Mouse (Mus musculus) CH12.LX (cell line): ENCODE data around the gene Spdef. TPM values are rescaled to one million over a fixed set of nuclear protein-coding genes. Genes with fewer than 3 reads are reported as not detected.

Experiments
- DNase-seq: peaks from one replicate; pipeline ENCODE4 v3.0.0-alpha.2; 2013; ENCODE audit errors: extremely low read depth
- H3K27ac ChIP-seq: 2 replicates; pipeline ENCODE4 v1.5.1; 2012; ENCODE audit warnings: low read depth, mild to moderate bottlenecking, control low read depth, moderate library complexity; ENCODE audit not compliant: insufficient read depth
- H3K27me3 ChIP-seq: replicated peaks from 2 replicates; pipeline ENCODE3; 2012; ENCODE audit warnings: inconsistent platforms
- H3K36me3 ChIP-seq, 2 experiments: replicated peaks in 1 of 2; 2 replicates each; pipeline versions ENCODE3 to v1.6.1; 2012; ENCODE audit warnings: inconsistent platforms in 1 of 2, low read length in 1 of 2, mild to moderate bottlenecking in 1 of 2, mixed read lengths in 1 of 2, moderate library complexity in 1 of 2; ENCODE audit not compliant: control insufficient read depth in 1 of 2, insufficient read depth in 1 of 2
- H3K4me1 ChIP-seq, 2 experiments: 2 replicates each; pipeline ENCODE4 v1.6.1; 2012; ENCODE audit warnings: inconsistent platforms in 1 of 2, moderate library complexity in 1 of 2; ENCODE audit not compliant: insufficient read depth in 2 of 2, control insufficient read depth in 1 of 2
- H3K4me2 ChIP-seq: 2 replicates; pipeline ENCODE4 v1.6.1; 2012; ENCODE audit warnings: low read depth, mild to moderate bottlenecking, control low read depth; ENCODE audit not compliant: poor library complexity, insufficient read depth, severe bottlenecking
- H3K4me3 ChIP-seq, 3 experiments: fragments of 150-350 bp in 1 of 3; sonication (generic) in 1 of 3; replicated peaks in 1 of 3; 2 replicates each; pipeline versions ENCODE3 to v1.5.1; 2011 to 2012; ENCODE audit warnings: low read depth in 2 of 3, low read length in 2 of 3, mild to moderate bottlenecking in 2 of 3, moderate library complexity in 2 of 3, control low read depth in 1 of 3, improper control_type of control experiment in 1 of 3, inconsistent platforms in 1 of 3, mixed read lengths in 1 of 3; ENCODE audit not compliant: poor library complexity in 1 of 3
- H3K79me2 ChIP-seq: replicated peaks from 2 replicates; pipeline ENCODE4 v1.6.1; 2012; ENCODE audit warnings: mild to moderate bottlenecking, moderate library complexity; ENCODE audit not compliant: control insufficient read depth, poor library complexity, insufficient read depth, severe bottlenecking; ENCODE audit errors: extremely low read depth
- H3K9ac ChIP-seq: 2 replicates; pipeline ENCODE4 v1.6.1; 2012; ENCODE audit warnings: low read depth, mild to moderate bottlenecking, control low read depth, moderate library complexity; ENCODE audit not compliant: insufficient read depth
- H3K9me3 ChIP-seq: replicated peaks from 2 replicates; pipeline ENCODE3; 2012; ENCODE audit warnings: low read length, inconsistent platforms, mixed read lengths
- CHD1 ChIP-seq: IDR thresholded peaks from 2 replicates; pipeline ENCODE4 v1.6.1; 2012; ENCODE audit warnings: low read depth, low read length, improper control_type of control experiment, inconsistent platforms
- CHD2 ChIP-seq: IDR thresholded peaks from 2 replicates; pipeline ENCODE4 v1.6.1; 2011; ENCODE audit warnings: low read length, improper control_type of control experiment
- CTCF ChIP-seq, 2 experiments: IDR thresholded peaks in 1 of 2; conservative IDR thresholded peaks in 1 of 2; 2 replicates each; pipeline ENCODE4 v1.5.1; 2011 to 2012; ENCODE audit warnings: low read depth in 2 of 2, low read length in 2 of 2, improper control_type of control experiment in 1 of 2, inconsistent platforms in 1 of 2, mild to moderate bottlenecking in 1 of 2, moderate library complexity in 1 of 2
- HCFC1 ChIP-seq: IDR thresholded peaks from 2 replicates; pipeline ENCODE4 v1.6.1; 2012; ENCODE audit warnings: low read depth, mild to moderate bottlenecking, inconsistent platforms, low read length, improper control_type of control experiment
- JUN ChIP-seq: IDR thresholded peaks from 2 replicates; pipeline ENCODE4 v1.6.1; 2011; ENCODE audit warnings: low read depth, mild to moderate bottlenecking, low read length, improper control_type of control experiment, moderate library complexity; ENCODE audit not compliant: insufficient read depth
- JUND ChIP-seq: conservative IDR thresholded peaks from 2 replicates; pipeline ENCODE4 v1.6.1; 2011; ENCODE audit warnings: low read depth, low read length, improper control_type of control experiment
- MAX ChIP-seq: IDR thresholded peaks from 2 replicates; pipeline ENCODE4 v1.6.1; 2011; ENCODE audit warnings: low read length, improper control_type of control experiment
- MEF2A ChIP-seq: IDR thresholded peaks from 2 replicates; pipeline ENCODE4 v1.6.1; 2014; ENCODE audit warnings: low read depth, mild to moderate bottlenecking, inconsistent platforms, low read length, improper control_type of control experiment, borderline replicate concordance
- MYC ChIP-seq: IDR thresholded peaks from 2 replicates; pipeline ENCODE4 v1.6.1; 2011; ENCODE audit warnings: low read depth, mild to moderate bottlenecking, improper control_type of control experiment, low read length
- SIN3A ChIP-seq: IDR thresholded peaks from 2 replicates; pipeline ENCODE4 v1.6.1; 2012; ENCODE audit warnings: low read length, improper control_type of control experiment, inconsistent platforms
- SMC3 ChIP-seq: IDR thresholded peaks from 2 replicates; pipeline ENCODE4 v1.6.1; 2011; ENCODE audit warnings: low read depth, low read length, improper control_type of control experiment
- USF1 ChIP-seq: IDR thresholded peaks from 2 replicates; pipeline ENCODE4 v1.6.1; 2014; ENCODE audit warnings: low read depth, mild to moderate bottlenecking, inconsistent platforms, low read length, improper control_type of control experiment
- ZC3H11A ChIP-seq: IDR thresholded peaks from 2 replicates; pipeline ENCODE4 v1.6.1; 2012; ENCODE audit warnings: low read depth, mild to moderate bottlenecking, inconsistent platforms, low read length, improper control_type of control experiment
- dilution Hi-C: fragments of 300-500 bp; cut with MboI; formaldehyde crosslinking; loops from 2 replicates; pipeline ENCODE4 v1.14.3; 2020; ENCODE audit warnings: low sequenced_read_pairs; ENCODE audit not compliant: extremely low pct_unique_long_range_greater_than_20kb, extremely low pct_ligation_motif_present
- in situ Hi-C: fragments of 300-500 bp; cut with MboI; formaldehyde crosslinking; loops from 3 replicates; pipeline ENCODE4 v1.14.3; 2019; ENCODE audit warnings: low sequenced_read_pairs, low pct_ligation_motif_present, low pct_unique_long_range_greater_than_20kb, mixed read lengths
- polyA plus RNA-seq: library from polyadenylated mRNA; unstranded; fragments of >175 nt; gene quantifications from 2 replicates; pipeline ENCODE4 v1.2.1, GENCODE M21; 2012; ENCODE audit warnings: low read depth; ENCODE audit not compliant: insufficient read length
- total RNA-seq, 2 experiments: library from RNA; depleted of rRNA; stranded (reverse); fragments of 300-350 nt in 1 of 2; fragments of >200 nt in 1 of 2; gene quantifications; 2 replicates each; pipeline ENCODE4 v1.2.3; 2012 to 2014

The Spdef gene
- total RNA-seq (2012; rRNA removed): not detected in 2 replicates
- not detected in 2 replicates for total RNA-seq (2014; rRNA removed)
- polyA plus RNA-seq: not detected in 2 replicates

DNA sequence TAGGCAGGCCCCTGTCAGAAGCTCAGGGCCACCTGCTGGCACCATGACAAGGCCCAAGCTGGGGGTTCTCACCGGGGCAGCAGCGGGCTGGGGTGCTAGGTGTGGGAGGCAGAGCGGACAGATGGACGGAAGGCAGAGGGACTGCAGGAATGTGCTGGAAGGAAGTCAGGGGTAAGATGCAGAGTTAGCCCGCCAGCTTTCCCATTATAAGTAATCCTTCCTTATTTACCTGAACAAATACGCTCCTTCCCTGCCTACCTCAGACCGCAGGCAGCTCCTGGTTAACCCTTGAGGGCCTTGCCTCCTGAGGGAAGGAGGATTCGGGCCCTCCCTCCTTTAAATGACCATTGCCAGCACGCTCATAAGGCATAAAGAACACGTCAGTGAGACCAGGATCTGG, at the start of gene Spdef:
Spdef (minus strand) TSS at position 186 of the 400 bp plus-strand sequence.
- Histone ChIP-seq H3K79me2 (no peaks in the 10 kb centered on the region), H3K27ac (no peak within 1 kb of the TSS), H3K9me3 (peaks cover 9% of the 10 kb centered on the region), H3K9ac (no peak within 1 kb of the TSS), H3K4me1 (peaks cover 3 to 16% of the 10 kb centered on the region in 2 experiments; a peak in 2 of 4 replicates), H3K4me3 (no peak within 1 kb of the TSS), H3K36me3 (no peaks in the 10 kb centered on the region), H3K27me3 (peaks cover 6% of the 10 kb centered on the region), H3K4me2 (no peak within 1 kb of the TSS)
- dilution Hi-C loops (no loop called here), in situ Hi-C loops (loop anchor here (10.0 kb wide), 1 partner anchor 74 kb away; the partner anchor contains the start of gene Pacsin1)
- no peak for TF ChIP-seq HCFC1
- no peak for TF ChIP-seq JUN
- TF ChIP-seq CHD1: no peak
- TF ChIP-seq SIN3A: no peak
- no peak for TF ChIP-seq CHD2
- no peak for TF ChIP-seq CTCF (conservative IDR thresholded peaks at IDR 0.05 in 1 of 2, IDR thresholded peaks at IDR 0.05 in 1 of 2; ENCODE audit: low read depth in 2 of 2, low read length in 2 of 2)
- TF ChIP-seq ZC3H11A: no peak
- TF ChIP-seq JUND: no peak
- no peak for DNase-seq

- peaks cover 19 to 84% of the 10 kb centered on the region in 2 experiments for H3K36me3 ChIP-seq
- no peak overlapping the region for H3K27ac ChIP-seq
- peaks cover 9 to 16% of the 10 kb centered on the region in 2 experiments for H3K4me1 ChIP-seq
- no peak for DNase-seq
- in situ Hi-C loops: no loop called here
- no peaks in the 10 kb centered on the region for H3K27me3 ChIP-seq
- no peak overlapping the region for H3K9ac ChIP-seq
- TF ChIP-seq SMC3: no peak
- dilution Hi-C loops: no loop called here
- no peak overlapping the region for H3K4me2 ChIP-seq
- H3K79me2 ChIP-seq: no peaks in the 10 kb centered on the region; the same call in 1 of the 2 replicates
- no peaks in the 10 kb centered on the region for H3K9me3 ChIP-seq
- H3K4me3 ChIP-seq: no peak overlapping the region
Measured at GRCm38 (mm10) chr17:27777823-27778222, 49.1 kb upstream of the Spdef start.

- dilution Hi-C loops (no loop called here), in situ Hi-C loops (no loop called here)
- Histone ChIP-seq H3K4me3 (no peak overlapping the region), H3K79me2 (no peaks in the 10 kb centered on the region; the same call in 1 of the 2 replicates), H3K4me1 (no peaks in the 10 kb centered on the region), H3K9me3 (peaks cover 9% of the 10 kb centered on the region), H3K4me2 (no peak overlapping the region), H3K27ac (no peak overlapping the region), H3K27me3 (no peaks in the 10 kb centered on the region), H3K9ac (no peak overlapping the region), H3K36me3 (peaks cover 21 to 90% of the 10 kb centered on the region in 2 experiments)
- TF ChIP-seq MYC (no peak), MEF2A (no peak), USF1 (no peak), MAX (no peak)
- DNase-seq: no peak
Measured at GRCm38 (mm10) chr17:27774198-27774597, 45.4 kb upstream of the Spdef start.
